Mouse (Mus musculus) CD4-positive naive resting alpha-beta T cell, adult 76 days (primary cell): ENCODE results near the gene Uri1. TPM values are rescaled to one million over a fixed set of nuclear protein-coding genes. Genes with fewer than 3 reads are reported as not detected.

Experiments used
- total RNA-seq: library from RNA; stranded (reverse); gene quantifications from one replicate; pipeline ENCODE4 v1.2.4, GENCODE M21; 2023

Uri1 gene
- 37.8 TPM for total RNA-seq

DNA sequence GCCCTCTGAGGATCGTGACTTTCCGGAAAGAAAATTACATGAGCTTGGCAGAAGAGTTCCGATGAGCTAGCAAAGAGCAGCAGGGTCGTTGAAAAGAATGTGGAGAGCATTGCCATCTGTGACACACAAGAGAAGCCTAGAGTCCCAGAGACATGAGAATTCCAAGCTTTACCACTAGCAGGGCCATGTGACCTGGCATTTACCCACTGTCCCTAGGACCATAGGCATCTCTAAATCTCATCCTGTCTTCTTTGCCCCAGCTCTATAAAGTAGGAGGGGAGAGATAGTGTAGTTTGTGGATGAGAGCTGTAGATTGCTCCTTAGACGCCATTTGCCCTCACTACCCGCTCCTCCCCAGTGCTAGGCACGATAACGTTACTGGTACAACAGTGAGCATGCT lies at the start of gene Uri1:
Gene Uri1 (minus strand): TSS at position 101 of the 400 bp plus-strand sequence.

Other genes starting within 250 kb of the Uri1 start
- 0.35 TPM for gene Zfp536, start 249.9 kb downstream of the Uri1 start, total RNA-seq
- 1.5 TPM for gene Ccne1, start 84.0 kb upstream of the Uri1 start, total RNA-seq
- 23.2 TPM for gene 1600014C10Rik, start 159.7 kb upstream of the Uri1 start, total RNA-seq
- not detected for gene Plekhf1, start 204.5 kb upstream of the Uri1 start, total RNA-seq
- 54.5 TPM for gene Pop4, start 247.9 kb upstream of the Uri1 start, total RNA-seq